Mouse (Mus musculus) cerebellum, adult 11-12 months (tissue): ENCODE measurements around the gene Stk19.
A peak's percentile ranks its signal among the peaks of the same experiment; 100 is the strongest.

Experiments
- DNase-seq: peaks from one replicate; pipeline ENCODE4 v3.0.0; 2022

The Stk19 gene

DNA sequence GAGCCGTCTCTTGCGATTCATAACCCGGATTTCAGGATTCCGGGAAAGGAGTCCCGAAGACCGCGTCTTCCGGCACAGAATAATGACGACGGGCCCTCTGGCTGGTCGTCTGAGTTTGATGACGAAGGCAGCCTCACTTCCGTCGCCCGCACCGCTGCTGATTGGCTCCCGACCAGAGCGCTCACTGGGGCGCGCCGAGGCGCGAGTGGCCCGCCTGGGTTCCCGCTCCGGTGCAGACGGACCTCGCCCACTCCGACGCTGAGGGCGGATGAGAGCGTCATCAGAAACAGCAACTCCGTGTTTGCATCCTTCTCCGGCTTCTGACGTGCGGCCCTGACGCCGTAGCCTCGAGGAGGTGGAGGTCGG, at the start of gene Stk19, which contains the start of gene Dxo:
TSS of gene Stk19 (minus strand) at position 90 of the 366 bp plus-strand sequence.
TSS of gene Dxo (plus strand) at position 164 of the 366 bp plus-strand sequence.
- DNase-seq = peak; percentile 95

DNA sequence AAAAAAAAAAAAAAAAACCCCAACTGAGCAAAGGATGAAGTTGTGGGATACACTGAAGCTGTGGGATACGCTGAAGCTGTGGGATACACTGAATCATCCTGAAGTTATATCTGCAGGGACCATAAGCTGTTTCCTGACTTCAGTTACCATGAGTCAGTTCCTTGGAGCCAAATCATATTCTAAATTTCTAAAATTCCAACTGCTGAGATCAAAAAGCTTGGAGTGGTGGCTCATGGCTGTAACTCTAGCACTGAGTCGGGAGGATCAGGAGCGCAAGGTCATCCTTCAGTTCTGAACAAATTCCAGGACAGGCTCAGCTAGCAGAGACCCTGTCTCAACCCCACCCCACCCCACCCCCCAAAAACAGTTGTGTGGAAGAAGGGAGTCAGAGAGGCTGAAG, 48.9 kb upstream of the Stk19 start:
- no peak for DNase-seq

DNA sequence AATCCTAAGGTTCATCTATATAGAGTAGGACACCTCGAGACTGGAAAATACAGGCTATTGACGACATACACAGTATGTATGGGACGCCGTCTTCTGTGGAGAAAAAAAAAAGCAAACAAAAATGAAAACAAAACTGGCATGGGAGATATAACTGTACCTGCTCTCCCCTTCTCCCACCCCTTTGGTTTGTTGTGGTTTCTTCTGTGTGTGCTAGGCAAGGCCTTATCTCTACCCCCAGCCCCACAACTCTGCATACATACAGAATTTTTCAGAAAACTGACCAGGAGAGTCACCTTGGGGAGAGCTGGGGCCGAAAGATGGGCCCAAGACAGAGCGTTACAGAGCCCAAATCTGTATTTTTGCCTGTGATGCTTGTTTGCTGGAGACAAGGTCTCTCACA, 48.0 kb upstream of the Stk19 start:
- DNase-seq = no peak

DNA sequence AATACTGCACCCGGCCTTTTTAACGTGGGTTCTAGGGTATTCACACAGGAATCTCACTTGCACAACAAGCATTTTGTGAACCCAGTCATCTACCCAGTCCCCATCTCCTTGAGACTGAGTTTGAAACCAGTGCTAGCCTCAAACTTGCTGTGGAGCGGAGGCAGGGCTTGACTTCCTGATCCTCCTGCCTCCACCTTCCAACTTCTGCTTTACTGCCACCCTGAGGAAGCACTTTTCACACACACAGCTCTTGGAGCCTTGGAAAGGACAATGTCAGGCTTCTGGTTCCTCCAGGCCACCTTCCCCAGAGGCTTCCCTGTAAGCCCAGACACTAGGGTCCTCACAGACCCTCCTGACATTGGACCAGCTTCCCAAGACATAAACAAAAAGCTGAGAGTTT, 46.6 kb upstream of the Stk19 start:
- DNase-seq = no peak

DNA sequence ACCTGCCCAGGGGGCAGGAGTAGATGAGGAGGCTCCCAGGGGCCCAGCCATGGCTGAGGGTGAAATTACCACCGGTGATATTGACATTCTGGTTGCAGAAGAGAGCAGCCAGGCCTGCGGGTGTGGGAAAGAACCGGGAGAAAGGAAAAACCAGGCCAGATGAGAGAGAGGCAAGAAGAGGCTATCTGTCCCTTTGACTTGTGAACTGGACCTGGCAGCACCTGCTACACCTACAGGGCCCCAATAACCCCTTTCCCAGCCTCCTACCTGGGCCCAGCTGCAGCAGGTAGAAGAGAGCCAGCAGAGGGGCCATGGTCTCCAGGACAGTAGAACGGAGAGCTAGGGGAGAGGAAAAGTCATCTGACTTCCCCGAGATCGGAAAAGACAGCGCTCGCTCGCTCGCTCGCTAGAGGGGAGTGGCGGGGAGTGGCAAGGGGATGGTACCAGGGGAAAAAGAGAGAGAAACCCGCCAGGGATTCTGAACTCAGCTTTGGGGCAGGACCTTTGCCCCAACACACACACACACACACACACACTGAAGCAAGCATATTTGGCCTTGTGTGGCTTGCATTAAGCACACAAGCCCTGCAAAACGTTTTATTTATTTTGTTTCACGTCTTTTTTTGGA, 45.1 kb upstream of the Stk19 start, which contains the start of gene Gm20547:
TSS of gene Gm20547 (minus strand) at position 360 of the 628 bp plus-strand sequence.
- no peak for DNase-seq

DNA sequence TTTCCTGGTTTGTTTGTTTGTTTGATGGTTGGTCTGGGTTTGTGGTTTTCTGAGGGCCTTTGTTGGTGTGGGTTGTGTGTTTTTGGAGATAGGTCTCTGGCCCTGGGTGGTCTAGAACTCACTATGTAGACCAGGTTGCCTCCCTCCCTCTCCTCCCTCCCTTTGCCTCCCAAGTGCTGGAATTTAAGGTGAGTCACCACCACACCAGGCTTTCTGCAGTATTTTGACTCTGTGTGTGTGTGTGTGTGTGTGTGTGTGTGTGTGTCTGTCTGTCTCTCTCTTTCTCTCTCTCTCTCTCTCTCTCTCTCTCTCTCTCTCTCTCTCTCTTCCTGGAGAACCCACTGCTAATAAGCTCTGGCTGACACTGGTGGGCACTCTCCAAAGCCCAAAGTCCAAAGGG, 44.4 kb upstream of the Stk19 start:
- DNase-seq = no peak

DNA sequence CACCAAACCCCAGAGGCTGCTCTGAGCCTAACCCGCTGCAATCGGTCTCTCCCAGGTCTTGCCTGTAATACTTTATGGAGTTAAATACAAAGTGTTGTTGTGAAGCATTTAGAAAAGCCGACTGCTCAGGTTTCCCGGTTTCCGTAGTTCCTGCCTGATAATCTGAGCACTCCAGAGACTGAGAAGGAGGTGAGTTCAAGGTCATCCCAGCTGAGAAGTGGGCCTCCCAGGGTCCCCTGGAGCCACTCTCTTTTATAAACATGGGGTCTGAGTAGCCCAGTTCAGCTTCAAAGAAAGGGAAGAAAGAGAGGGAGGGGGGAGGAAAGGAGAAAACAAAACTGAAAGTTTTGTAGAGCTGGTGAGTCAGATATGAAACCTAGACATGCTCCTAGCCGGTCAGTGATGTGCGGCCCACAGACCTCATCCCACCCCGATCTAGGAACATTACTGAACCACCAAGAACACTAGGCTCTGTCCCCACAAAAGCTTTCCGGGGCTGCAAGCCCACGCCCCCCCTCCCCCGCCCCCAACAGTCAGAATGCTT, 42.7 kb upstream of the Stk19 start, which contains the start of gene Zbtb12:
TSS of gene Zbtb12 (plus strand) at position 148 of the 544 bp plus-strand sequence.
- DNase-seq = no peak

DNA sequence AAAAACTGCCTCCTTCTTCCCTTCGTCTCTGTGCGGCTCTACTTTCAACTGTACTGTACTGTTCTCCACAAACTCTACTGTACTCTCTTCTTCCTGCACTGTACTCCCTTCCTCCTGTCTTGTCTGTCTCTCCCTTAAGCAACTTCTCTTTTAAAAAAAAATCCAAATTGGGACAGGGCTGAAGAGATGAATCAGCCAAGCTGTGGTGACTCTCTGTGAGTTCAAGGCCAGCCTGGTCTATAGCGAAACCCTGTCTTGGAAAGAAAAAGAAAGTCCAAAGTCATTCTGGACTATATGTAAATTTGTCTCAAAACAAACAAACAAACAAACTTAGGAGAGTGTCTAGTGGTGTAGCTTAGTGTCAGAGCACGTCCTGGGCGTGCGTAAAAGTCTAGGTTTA, 37.6 kb upstream of the Stk19 start:
- no peak for DNase-seq

DNA sequence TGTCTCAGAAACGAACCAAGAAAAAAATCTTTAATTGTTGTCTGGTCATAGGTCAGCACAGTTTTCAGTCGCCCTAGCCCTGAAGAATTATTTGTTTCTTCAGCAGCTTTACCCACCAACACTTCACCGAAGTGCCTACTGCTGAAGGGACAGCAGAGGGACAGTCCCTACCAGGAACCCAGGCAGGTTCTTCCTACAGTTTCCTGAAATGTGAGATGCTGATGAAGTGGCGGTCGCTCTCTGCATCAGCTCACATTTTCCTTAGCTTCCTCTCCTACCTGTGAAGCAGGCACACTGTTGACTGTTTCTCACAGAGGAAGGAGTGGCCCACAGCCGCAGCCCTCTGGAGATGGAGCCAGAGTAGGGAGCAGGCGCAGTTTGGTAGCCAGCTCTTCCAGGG, 29.2 kb upstream of the Stk19 start:
- no peak for DNase-seq

DNA sequence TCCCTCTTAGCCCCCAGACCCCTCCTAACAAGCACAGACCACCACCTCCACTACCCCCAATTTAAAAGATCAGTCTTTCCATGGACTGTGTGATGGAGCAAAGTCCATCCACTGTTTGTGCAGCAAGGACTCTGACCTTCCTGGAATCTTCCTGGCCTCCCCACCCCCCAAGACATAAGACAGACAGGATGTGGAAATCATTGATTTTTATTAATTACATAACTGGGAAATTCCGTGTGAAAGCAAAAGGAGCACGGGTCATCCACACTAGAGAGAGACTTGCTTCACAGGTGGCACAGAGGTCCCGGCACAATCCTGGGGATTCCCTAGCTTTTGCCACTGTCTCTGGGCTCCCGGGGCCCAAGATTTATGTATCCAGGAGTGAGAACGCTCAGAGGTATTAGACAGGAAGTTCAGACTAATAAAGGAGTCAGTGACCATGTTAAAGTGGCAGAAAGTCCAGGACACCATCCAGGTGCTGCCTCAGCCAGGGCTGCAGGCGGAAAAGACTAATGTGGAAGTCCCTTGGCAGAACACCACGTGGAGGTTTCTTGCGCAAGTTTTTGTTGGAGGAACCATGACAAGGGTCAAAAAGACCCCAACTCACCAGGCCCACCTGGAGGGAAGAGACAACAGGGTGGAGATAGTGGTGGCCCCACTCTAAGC, 25.8 kb upstream of the Stk19 start, which contains the start of gene Cfb:
TSS of gene Cfb (minus strand) at position 103 of the 666 bp plus-strand sequence.
- DNase-seq = no peak

DNA sequence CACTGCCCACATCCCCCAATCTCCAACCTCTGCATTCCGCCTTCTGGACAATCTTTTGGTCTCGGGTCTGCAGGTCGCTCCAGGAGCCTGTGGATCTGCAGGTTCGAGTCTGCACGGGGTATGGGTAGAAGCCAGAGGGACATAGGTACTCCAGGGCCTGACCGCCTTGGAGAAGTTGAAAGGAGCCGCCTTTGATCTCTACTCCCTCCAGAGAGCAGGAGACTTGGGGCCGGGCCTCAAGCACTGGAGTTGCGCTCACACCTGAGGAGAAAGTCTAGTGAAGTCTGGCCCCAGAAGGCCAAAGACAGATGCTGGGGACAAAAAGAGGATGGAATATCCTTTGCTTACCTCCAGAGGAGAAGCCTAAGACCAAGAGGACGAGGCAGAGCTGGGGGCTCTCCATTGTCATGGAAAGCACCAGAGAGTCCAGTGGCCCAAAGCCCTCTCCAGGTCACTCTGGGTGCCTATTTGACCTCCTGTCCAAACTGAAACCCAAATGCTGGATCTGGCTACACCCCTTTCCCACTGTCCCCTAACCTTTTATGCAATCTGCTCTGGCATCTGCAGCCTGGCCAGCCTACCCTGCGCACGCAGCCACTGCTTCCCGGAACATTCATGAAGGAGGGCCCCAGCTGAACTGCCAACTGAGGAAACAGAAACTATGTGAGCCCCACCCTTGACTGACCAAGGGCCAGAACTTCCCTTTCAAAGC, 25.1 kb upstream of the Stk19 start:
- no peak for DNase-seq

DNA sequence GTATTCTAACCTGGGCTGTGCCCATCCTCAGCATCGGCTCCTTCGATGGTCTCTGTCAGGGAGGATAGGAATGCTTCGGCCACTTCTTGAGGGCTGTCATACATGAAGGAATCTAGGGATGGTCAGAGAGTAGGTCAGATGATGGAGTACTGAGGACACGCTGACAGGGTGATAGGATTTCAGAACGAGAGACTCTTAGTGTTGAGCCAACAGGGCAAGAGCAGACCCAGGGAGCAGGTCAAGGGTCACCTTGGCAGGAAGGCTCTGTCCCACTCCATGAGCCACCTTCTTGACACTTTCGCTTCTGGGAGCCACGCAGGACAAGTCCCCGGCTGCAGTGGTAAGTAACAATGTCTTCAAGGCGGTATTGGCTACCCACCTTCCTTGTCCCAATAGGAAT, 23.8 kb upstream of the Stk19 start:
- DNase-seq = no peak

DNA sequence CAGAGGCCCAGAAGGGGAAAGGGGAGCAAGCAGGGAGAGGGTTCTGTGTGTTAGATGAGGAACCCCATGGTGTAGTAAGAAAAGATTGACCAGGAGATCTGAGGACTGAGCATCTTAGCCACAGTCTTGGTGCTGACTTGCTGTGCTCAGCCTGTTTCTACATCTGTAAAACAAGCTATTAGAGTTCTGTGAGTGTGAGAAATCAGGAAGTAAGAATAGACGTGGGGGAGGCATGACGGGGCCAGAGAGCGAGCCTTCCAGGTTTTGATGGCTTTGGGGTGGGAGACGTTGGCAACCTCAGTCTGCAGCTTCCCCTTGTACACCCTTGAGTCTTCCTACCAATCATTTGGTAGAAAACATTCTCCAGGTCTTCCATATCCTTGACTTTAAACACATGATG, 21.9 kb upstream of the Stk19 start:
- no peak for DNase-seq

DNA sequence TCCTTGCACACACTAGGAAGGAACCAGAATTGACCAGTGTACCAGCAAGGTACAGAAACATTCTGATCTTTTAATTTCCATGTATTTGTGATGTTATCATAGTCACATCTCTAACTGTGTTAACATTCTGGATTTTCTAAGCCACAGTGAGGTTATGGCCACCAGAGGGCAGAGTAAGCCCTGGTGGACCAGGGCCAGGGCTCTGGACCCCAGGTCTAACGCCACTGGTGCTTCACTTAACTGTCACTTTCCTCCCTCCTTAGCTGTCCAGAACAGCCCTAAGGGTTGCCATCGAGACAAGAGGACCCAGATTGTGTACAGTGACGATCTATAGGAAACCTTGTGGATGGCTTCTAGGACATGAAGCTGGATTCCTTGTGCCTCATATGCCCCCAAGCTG, 19.1 kb upstream of the Stk19 start:
- DNase-seq = no peak

DNA sequence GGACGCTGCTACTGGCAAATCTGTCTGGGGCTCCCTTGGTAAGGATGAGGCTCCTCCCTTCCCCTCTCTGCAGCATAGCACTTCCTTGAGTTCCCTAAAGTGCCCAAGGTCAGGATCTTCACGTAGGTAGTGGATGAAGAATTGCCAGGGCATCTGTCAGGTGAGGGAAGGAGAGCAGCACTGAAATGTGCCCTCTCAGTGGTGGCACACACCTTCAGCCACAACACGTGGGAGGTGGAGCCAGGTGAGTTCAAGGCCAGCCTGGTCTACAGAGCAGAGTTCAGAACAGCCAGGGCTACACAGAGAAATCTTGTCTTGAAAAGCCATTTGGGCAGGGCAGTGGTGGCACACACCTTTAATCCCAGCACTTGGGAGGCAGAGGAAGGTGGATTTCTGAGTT, 18.0 kb upstream of the Stk19 start:
- no peak for DNase-seq

DNA sequence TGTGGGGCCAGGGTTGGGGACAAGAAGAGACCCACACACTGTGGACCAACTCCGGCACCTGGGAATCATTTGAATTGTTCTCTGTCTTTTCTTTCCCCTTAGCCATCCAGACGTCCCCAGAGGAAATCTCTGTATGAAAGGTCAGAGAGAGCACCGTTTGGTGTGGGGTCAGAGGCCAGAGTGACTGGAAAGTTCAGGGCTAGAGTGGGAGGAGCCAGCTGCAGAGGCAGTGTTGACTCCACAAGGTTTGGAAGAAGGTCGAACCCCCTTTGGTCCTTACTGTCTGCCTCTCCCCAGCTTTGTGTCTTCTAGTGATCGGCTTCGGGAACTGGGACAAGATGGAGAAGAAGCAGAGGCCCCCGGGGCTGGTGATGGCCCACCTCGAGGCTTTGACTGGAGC, 16.8 kb upstream of the Stk19 start:
- no peak for DNase-seq

DNA sequence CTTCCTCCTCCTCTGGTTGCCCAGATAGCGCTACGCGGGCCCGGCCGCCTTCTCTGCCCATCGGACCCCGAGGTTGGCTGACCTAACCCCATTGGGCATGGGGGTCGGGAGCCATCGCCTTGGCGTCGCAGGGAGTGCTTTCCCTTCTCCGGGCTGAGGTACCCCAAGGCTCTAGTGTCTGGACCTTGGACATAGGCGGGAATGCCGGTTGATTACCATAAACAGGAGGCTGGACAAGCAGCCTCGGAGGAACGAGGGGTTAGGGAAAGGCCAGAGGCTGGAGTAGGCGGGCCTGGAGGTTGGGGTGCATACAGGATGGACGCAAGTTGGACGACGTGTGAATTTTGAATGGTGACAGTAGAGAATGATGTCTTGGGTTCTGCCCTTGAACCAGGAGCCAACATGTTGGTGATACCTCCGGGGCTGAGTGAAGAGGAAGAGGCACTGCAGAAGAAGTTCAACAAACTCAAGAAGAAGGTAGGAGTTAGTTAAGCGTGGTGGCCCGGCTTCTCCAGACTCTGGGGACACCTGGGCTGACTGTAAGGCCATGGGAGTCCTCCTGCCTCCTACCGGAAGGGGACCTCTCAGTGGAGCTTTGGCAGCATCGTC, 13.9 kb upstream of the Stk19 start:
- DNase-seq = no peak

DNA sequence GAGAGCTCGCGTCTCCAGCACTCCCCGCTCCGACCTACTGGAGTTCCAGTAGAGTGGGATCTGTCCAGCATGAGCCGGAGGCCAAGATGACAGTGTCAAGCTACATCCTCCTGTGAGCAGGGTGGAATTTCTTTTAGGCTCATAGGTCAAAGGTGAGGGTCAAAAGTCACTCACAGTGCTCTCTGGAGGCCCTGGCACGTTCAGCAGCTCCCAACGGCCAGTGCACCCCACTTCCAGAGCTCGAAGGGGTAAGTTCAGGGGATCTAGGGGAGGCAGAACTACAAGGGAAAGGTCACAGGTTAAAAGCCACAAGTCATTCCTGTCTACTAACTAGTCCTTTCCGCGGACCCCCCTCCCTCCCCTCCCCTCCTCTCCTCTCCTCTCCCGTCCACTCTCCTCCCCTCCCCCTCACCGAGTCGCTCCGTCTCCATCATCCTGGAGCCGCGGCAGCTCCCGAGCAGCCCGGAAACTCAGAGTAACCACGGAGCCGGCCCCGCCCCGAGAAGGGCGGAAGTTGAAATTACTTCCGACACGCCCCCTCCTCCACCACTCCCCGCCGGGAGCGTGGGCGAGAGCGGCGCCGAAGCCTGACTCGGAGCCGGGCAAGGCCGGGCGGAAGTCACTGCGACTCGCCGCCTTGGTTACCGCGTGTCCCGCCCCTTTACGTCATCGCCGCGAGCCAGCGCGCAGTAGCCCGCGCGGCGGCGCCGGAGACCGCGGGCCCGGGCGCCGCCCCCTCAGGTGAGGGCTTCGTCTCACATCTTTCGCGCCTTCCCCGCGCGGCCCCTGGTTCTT, 13.2 kb upstream of the Stk19 start, which contains the start of the genes Skiv2l and Nelfe:
TSS of gene Skiv2l (minus strand) at position 489 of the 795 bp plus-strand sequence.
TSS of gene Nelfe (plus strand) at position 670 of the 795 bp plus-strand sequence.
- peak; percentile 98 for DNase-seq

DNA sequence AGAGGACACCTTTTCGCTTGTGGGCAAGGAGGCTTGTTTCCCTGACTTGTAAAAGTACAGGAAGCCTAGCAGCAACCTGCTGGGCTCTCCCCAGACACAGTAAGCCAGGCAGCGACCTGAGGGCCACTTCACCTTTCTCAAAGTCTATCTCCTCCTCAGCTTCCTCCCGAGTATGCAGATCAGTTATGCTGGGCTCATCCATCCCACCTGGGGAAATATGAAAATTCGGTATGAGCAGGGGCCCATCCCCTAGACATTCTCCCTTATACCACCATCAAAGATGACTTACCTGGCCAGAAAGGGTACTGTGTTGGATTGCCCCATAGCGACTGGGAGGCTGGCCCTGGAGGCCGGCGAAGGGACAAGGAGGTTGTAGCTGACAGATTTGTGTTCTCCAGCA, 10.9 kb upstream of the Stk19 start:
- no peak for DNase-seq

DNA sequence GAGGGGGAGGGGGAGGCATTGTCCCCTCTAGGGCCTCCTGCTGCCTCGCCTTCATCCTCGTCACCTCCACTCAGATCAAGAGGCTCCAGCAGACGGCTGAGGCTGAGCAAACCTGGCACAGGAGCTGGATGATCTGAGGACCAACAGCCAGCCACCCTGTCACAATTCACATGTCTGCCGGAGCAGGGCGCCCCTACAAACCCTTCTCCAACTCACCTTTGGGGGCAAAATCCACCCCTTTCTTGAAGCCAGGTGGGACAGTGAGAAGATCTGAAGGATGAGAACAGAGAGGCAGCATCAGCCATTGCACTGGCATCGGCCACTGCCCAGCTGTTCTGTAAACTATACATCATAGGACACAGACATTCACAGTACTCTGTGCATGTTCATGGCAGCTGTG, 10.4 kb upstream of the Stk19 start:
- no peak for DNase-seq

DNA sequence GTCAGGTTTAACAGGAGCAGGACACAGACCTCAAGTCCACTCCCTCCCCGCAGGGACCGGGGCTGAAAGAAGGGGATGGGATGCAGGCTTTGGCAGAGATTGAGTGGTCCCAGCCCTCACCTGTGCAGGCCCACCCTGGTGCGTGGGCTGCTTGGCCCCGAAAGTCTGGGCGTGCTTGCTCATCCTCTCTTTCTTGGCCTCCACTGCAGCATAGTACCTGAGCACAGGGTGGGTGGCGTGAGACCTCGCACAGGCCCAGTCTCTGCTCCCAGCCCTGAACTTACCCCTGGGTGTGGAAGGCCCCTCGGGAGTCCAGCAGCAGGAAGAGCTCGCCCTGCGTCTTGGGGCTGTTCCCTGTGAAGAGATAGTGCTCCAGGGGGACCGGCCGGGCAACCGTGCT, 8.1 kb upstream of the Stk19 start:
- DNase-seq = no peak

DNA sequence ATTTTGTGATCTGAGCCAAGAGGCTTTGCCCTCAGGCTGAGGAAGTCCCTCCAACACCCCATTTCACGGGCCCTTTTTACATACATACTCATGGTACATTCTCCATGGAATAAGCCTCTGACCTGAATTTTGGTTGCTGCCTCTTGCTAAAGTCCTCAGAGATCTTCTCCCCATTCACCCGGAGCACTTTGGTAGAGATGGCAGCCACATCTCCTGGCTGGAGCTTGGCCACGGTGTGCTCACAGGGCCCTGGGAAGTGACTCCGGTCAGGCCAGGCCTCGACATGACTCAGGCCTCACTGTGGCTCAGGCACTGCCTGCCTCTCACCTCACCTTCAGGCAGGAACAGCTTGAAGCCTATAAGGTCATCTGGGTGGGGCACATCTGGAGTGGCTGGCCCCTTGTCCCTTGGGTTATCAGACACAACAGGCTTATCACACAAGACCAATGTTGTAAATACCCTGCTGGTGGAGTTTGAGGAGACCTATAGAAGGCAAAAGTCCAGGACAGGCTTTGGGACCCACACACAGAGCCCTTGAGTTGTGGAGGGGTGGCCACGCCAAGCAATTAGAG, 4.1 kb upstream of the Stk19 start:
- no peak for DNase-seq
